Mouse (Mus musculus) neural tube, embryonic 14.5 days (tissue): ENCODE data around the gene Cacna1f. TPM values are rescaled to one million over a fixed set of nuclear protein-coding genes. Genes with fewer than 3 reads are reported as not detected.
A peak's percentile ranks its signal among the peaks of the same experiment; 100 is the strongest.

Experiments
- ATAC-seq: fragments of 200-750 bp; cut with Nextera tagmentation; 2 replicates; pipeline ENCODE4 v1.8.0; 2017; ENCODE audit warnings: low read depth, mild to moderate bottlenecking, moderate TSS enrichment, moderate library complexity
- H3K27ac ChIP-seq: fragments of 300-500 bp; sonication (generic); 2 replicates; pipeline ENCODE4 v1.5.1; 2014; ENCODE audit warnings: low read depth, mild to moderate bottlenecking, control low read depth, low read length, moderate library complexity, mixed read lengths
- H3K27me3 ChIP-seq: fragments of 300-500 bp; sonication (generic); 2 replicates; pipeline ENCODE4 v1.6.1; 2014; ENCODE audit warnings: low read length; ENCODE audit not compliant: control insufficient read depth, insufficient read depth
- H3K36me3 ChIP-seq: fragments of 300-500 bp; sonication (generic); 2 replicates; pipeline ENCODE4 v1.6.1; 2014; ENCODE audit warnings: low read length, mixed read lengths; ENCODE audit not compliant: control insufficient read depth, insufficient read depth
- H3K4me1 ChIP-seq: fragments of 300-500 bp; sonication (generic); 2 replicates; pipeline ENCODE4 v1.6.1; 2014; ENCODE audit warnings: low read length; ENCODE audit not compliant: control insufficient read depth, insufficient read depth
- H3K4me2 ChIP-seq: fragments of 300-500 bp; sonication (generic); 2 replicates; pipeline ENCODE4 v1.6.1; 2014; ENCODE audit warnings: mild to moderate bottlenecking, low read depth, low read length, control low read depth
- H3K4me3 ChIP-seq: fragments of 300-500 bp; sonication (generic); 2 replicates; pipeline ENCODE4 v1.5.1; 2014; ENCODE audit warnings: low read depth, low read length, control low read depth, mixed read lengths
- H3K9ac ChIP-seq: fragments of 300-500 bp; sonication (generic); replicated peaks from 2 replicates; pipeline ENCODE4 v1.6.1; 2014; ENCODE audit warnings: low read depth, mild to moderate bottlenecking, control low read depth, low read length, mixed read lengths
- H3K9me3 ChIP-seq: fragments of 300-500 bp; sonication (generic); 2 replicates; pipeline ENCODE4 v1.6.1; 2016; ENCODE audit warnings: low read length; ENCODE audit not compliant: control insufficient read depth
- WGBS: fragments of 180-500 bp; shearing (Covaris S2); extraction: QIAGEN DNeasy Blood & Tissue Kit; methylation state at CpG from one replicate; pipeline ENCODE4 v1.1.7; 2014; 5-methylcytosine and 5-hydroxymethylcytosine counted together
- polyA plus RNA-seq: library from polyadenylated mRNA; unstranded; fragments of >200 nt; fragmentation: Nextera tagmentation; extraction: Ambion mirVana; gene quantifications from 2 replicates; pipeline ENCODE4 v1.2.1, GENCODE M21; 2014

Gene Cacna1f
- polyA plus RNA-seq, 1 experiment from 2014 or later: 0.12 TPM

DNA sequence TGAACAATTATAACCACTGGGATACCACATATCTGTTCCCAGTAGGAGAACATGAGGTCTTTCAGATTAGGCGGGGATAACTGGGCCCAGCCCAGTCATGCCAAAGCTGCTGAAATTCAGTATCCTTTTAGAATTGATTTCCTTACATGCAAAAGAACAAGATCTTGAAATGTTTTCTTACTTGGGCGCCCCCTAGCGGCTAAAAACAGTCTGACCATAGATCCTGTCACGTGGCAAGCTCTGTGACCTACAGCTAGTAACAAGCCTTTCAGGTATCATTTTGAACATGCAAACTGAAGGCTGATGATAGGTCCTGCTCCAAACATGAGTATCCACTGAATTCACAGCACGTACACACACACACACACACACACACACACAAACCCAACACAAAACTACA lies 38.5 kb downstream of the Cacna1f start:
- Histone ChIP-seq H3K4me3 (no peak overlapping the region), H3K4me1 (no peaks in the 10 kb centered on the region), H3K36me3 (no peaks in the 10 kb centered on the region; the same call in 1 of the 2 replicates), H3K9ac (no peak overlapping the region), H3K9me3 (no peaks in the 10 kb centered on the region), H3K4me2 (no peak overlapping the region), H3K27ac (no peak overlapping the region), H3K27me3 (no peaks in the 10 kb centered on the region)
- no peak for ATAC-seq
- WGBS: 12% methylated on average over 5 of the region's 5 CpGs

DNA sequence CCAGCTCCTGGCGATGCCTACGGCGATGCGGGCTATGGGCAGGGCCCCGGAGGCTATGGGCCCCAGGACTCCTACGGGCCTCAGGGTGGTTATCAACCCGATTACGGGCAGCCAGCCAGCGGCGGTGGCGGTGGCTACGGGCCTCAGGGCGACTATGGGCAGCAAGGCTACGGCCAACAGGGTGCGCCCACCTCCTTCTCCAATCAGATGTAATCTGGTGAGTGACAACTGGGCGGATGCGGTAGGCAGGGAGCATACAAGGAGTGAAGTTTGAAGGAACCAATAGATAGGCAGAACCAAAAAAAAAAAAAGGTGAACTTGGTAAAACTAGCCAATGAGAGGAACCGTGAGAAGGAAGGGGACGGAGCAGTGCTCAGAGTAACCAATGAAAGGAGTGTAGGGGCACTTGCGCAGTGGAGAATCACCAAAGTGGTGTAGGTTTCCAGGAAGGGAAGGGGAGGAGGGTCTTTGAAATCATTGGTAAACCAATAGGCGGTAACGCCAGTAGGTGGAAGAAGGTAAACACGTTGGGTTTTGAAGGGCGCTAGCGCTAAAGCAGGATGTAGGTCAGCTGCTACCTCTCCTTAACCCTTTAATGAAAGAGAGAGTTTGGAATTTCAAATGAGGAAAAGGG lies 41.9 kb downstream of the Cacna1f start:
- no peaks in the 10 kb centered on the region for H3K27me3 ChIP-seq
- no peaks in the 10 kb centered on the region for H3K9me3 ChIP-seq
- H3K27ac ChIP-seq: peak overlapping the region; percentile 57; the same call in 1 of the 2 replicates
- peak overlapping the region; percentile 42; the same call in 1 of the 2 replicates for H3K9ac ChIP-seq
- ATAC-seq: peak; percentile 96
- H3K4me3 ChIP-seq: peak overlapping the region; percentile 19; the same call in 1 of the 2 replicates
- no peaks in the 10 kb centered on the region for H3K4me1 ChIP-seq
- peak overlapping the region; percentile 44 for H3K4me2 ChIP-seq
- WGBS: 16% methylated on average over 25 of the region's 25 CpGs
- no peaks in the 10 kb centered on the region; the same call in 1 of the 2 replicates for H3K36me3 ChIP-seq

DNA sequence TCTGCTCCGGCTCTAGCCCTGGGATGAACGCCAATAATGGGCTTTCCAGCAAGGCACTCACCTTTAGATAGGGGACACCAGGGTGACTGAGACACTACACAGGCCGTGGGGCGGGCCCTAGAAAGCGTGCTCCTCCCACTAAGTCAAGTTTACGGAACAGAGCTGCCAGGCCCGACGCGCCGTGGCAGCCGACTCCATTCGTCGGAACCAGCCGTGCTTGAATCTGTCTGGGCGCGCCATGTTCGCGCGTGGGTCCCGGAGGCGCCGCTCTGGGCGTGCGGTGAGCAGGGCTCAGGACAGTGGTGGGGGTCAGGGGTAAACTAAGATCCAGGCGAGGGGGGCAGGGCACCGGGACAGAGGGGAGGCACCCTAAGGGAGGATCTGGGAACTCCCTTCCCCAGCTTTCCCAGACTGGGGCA lies 50.3 kb downstream of the Cacna1f start, which contains the start of gene Prickle3:
Gene Prickle3 (plus strand): TSS at position 40 of the 419 bp plus-strand sequence.
- Histone ChIP-seq H3K9me3 (no peaks in the 10 kb centered on the region), H3K4me1 (no peaks in the 10 kb centered on the region), H3K4me2 (peak within 1 kb of the TSS; percentile 34), H3K27me3 (no peaks in the 10 kb centered on the region), H3K9ac (0 out of 2 replicates have a peak within 1 kb of the TSS, but pooled peaks have one; percentile 11), H3K4me3 (no peak within 1 kb of the TSS), H3K36me3 (no peaks in the 10 kb centered on the region), H3K27ac (no peak within 1 kb of the TSS)
- WGBS: 12% methylated on average over 26 of the region's 26 CpGs
- peak; percentile 64 for ATAC-seq

DNA sequence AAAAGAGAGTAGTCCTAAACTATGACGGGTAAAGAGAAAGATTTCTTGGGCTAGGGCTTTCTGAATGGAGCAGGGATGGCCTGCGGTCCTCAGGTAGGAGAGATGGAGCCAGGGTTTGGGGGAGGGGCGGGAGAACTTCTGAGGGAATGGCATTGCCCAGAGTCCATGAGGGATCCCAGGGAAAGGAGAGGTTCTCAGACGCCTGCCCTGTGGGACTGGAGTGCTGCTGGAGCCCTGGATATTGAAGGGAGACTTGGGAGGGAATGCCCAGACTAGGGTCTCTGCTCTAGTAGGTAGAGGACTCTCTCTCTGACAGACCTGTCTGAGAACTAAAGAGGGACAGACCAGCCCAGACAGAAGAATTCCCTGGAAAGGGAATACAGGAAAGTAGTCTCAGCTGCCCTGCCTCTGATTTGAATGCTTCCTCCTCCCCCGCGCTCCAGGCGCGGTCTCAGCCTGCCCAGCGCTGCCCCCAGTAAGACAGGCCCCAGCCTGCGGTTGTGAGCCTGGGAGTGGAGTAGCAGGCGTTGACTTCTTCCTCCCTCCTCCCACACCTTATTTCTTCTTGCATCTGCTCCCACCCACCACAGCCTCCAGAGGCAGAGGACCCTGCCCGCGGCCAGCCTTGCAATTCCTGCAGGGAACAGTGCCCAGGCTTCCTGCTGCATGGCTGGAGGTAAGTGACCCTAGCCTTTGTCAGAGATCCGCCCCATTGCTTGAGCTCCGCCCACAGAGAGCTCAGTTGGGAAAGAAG lies 51.3 kb downstream of the Cacna1f start:
- WGBS: 18% methylated on average over 11 of the region's 15 CpGs
- no peak for ATAC-seq

DNA sequence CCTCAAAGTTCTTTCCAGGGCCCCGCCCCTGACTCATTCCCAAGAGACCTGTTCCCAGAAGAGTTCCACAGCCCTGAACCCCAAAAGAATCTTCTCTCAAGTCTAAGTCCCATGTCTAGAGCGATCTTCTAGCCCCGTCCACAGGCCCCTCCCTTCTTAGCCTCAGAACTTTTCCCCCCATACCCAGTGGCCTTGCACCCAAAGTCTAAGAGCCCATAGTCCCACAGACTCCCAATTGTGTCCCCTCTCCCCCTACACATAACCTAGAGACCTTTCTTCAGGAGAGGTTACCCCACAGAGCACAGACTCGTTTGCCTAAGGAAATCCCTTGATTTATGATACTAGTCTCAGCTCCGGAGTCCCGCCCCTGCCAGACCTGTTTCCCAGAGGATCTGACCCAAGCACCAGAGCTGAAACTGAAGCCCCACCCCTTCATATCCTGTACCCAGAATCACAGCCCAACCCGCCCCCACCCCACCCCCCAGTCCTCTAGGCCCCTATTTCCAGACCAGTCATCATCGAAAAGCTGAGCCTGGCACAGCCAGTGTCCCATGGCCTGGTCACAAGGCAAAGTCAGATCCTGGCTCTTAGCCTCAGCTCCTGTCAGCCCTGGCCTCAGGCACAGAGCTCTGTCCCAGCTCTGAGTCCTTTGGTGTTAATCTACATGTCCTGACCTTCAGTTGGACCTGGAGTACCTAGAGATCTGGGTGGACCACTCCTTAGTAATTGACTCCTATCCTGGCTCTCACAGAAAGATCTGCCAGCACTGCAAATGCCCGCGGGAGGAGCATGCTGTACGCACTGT lies 52.1 kb downstream of the Cacna1f start:
- H3K27ac ChIP-seq: no peak overlapping the region
- H3K4me2 ChIP-seq: no peak overlapping the region
- no peaks in the 10 kb centered on the region for H3K4me1 ChIP-seq
- H3K27me3 ChIP-seq: no peaks in the 10 kb centered on the region
- no peaks in the 10 kb centered on the region for H3K9me3 ChIP-seq
- ATAC-seq: no peak; the same call in 1 of the 2 replicates
- no peaks in the 10 kb centered on the region for H3K36me3 ChIP-seq
- H3K4me3 ChIP-seq: no peak overlapping the region
- WGBS: 45% methylated on average over 11 of the region's 11 CpGs
- H3K9ac ChIP-seq: no peak overlapping the region

More for the DNA sequence above, 51.3 kb downstream of the Cacna1f start:
- Histone ChIP-seq H3K4me3 (no peak overlapping the region), H3K27ac (no peak overlapping the region), H3K9ac (no peak overlapping the region), H3K4me2 (no peak overlapping the region), H3K36me3 (no peaks in the 10 kb centered on the region), H3K27me3 (no peaks in the 10 kb centered on the region), H3K4me1 (no peaks in the 10 kb centered on the region), H3K9me3 (no peaks in the 10 kb centered on the region)

DNA sequence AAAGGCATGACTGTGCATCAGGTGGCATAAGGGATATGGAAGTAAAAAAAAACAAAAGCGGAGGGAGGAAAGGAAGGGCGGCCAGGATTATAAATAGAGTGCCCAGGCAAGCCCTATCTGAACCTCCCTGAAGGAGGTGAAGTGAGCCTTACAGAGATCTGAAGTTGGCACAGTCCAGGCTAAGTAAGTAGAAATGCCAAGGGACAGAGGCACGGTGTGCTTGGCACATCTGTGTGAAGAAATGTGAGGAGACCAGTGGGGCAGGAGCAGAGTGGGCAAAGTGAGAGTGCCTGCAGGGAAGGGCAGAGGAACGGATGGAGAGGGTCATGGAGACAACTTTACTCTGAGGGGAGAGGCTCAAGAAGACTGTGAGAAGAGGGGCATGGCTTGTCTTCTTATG lies 54.2 kb downstream of the Cacna1f start:
- no peaks in the 10 kb centered on the region for H3K4me1 ChIP-seq
- no peaks in the 10 kb centered on the region for H3K27me3 ChIP-seq
- 82% methylated on average over 4 of the region's 4 CpGs for WGBS
- H3K27ac ChIP-seq: no peak overlapping the region
- H3K9me3 ChIP-seq: no peaks in the 10 kb centered on the region
- H3K9ac ChIP-seq: no peak overlapping the region
- no peak overlapping the region for H3K4me3 ChIP-seq
- no peak overlapping the region for H3K4me2 ChIP-seq
- ATAC-seq: no peak
- H3K36me3 ChIP-seq: no peaks in the 10 kb centered on the region

DNA sequence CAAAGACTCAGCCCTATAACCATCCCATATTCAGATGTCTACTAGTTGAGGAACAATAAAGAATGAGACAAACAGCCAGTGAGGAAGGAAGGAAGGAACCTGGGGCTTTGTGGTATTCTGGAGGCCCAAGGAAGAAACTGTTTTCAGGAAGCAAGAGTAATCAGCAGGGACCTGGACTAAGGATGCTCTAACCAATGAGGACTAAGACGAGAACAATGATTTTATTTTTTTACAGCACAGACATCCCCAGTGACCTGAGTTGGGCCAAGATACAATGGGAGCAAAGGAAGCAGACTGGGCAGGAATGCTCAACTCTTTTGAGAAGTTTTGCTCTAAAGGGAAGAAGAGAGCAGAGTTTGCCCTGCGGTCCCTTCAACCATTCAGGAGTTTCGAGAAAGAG lies 56.1 kb downstream of the Cacna1f start:
- WGBS: 38% methylated on average over 3 of the region's 3 CpGs
- H3K27ac ChIP-seq: no peak overlapping the region
- H3K27me3 ChIP-seq: no peaks in the 10 kb centered on the region
- no peaks in the 10 kb centered on the region for H3K9me3 ChIP-seq
- H3K36me3 ChIP-seq: no peaks in the 10 kb centered on the region
- no peak overlapping the region for H3K9ac ChIP-seq
- H3K4me3 ChIP-seq: no peak overlapping the region
- no peaks in the 10 kb centered on the region for H3K4me1 ChIP-seq
- H3K4me2 ChIP-seq: no peak overlapping the region
- ATAC-seq: no peak

DNA sequence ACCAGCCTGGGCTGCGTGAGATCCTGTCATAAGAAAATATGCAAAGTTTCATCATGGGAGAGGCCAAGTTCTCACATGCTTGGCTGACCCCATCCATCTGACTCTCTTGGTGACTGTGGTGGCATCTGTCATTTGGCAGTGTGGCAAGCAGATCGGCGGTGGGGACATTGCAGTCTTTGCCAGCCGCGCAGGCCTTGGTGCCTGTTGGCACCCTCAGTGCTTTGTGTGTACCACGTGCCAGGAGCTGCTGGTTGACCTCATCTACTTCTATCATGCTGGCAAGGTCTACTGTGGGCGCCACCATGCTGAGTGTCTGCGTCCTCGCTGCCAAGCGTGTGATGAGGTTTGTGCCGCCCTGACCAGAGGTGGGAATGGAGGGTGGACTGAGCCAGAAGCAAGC lies 57.9 kb downstream of the Cacna1f start:
- Histone ChIP-seq H3K9me3 (no peaks in the 10 kb centered on the region), H3K36me3 (no peaks in the 10 kb centered on the region), H3K27ac (no peak overlapping the region), H3K4me2 (no peak overlapping the region), H3K4me3 (no peak overlapping the region), H3K9ac (no peak overlapping the region), H3K27me3 (no peaks in the 10 kb centered on the region), H3K4me1 (no peaks in the 10 kb centered on the region)
- 92% methylated on average over 11 of the region's 11 CpGs for WGBS
- no peak for ATAC-seq
